ENCODE assay signal across 15 mouse cellular contexts in genomic region chr16:82133955-82134665, GRCm38 (mm10).
A peak's percentile ranks its signal among the peaks of the same experiment; 100 is the strongest.
DNase-seq lines count a peak whose midpoint lies in the region; TF ChIP-seq lines count a peak whose summit lies in the region.
"Had no signal": no experiment of that assay in that cellular context is flagged by ENCODE, and none has a peak within 500 bp of the region (broad histone marks: within the 10 kb centered on the region; RNA-seq: fewer than 3 reads in every experiment).

No protein-coding gene starts in this region.

- H3K4me3 ChIP-seq in left cerebral cortex, adult 2 months: no peak overlapping the region
- H3K4me3 ChIP-seq: embryonic facial prominence, embryonic 15.5 days; heart, embryonic 15.5 days; limb, embryonic 13.5 days had no signal

- no peak for TF ChIP-seq CTCF in left cerebral cortex, adult 2 months (IDR thresholded peaks at IDR 0.05)

- H3K27ac ChIP-seq in left cerebral cortex, adult 2 months: no peak overlapping the region; the same call in 1 of the 2 replicates
- H3K27ac ChIP-seq: embryonic facial prominence, embryonic 15.5 days; heart, embryonic 15.5 days; limb, embryonic 13.5 days; liver, embryonic 14.5 days had no signal

- intact Hi-C loops in left cerebral cortex, adult 2 months (cut with DNase I): no loop called here

- DNase-seq in cerebellum, postnatal 36 days: peak; percentile 1 to 9
- no peak for DNase-seq in cerebellum, postnatal 4 days (ENCODE audit: low spot score in 2 of 2)
- peak; percentile 2 to 15 for DNase-seq in left cerebral cortex, adult 18-20 months (ENCODE audit: low spot score in 2 of 2)
- DNase-seq in left cerebral cortex, adult 2 months (ENCODE audit: extremely low spot score in 1 of 2, low spot score in 2 of 2): no peak
- peak; percentile 7 to 37 for DNase-seq in frontal cortex, postnatal 36 days (ENCODE audit: low spot score in 2 of 2)
- peak; percentile 2 for DNase-seq in right cerebral cortex, postnatal 4 days
- no peak for DNase-seq in testis, postnatal 10 days (ENCODE audit: low spot score)
- DNase-seq: adrenal gland, postnatal 14 days; embryo, embryonic 11 days; heart, adult 11 months; thymus, postnatal 36 days had no signal

Comparison
In these comparisons a context has a peak if more than half of its experiments do, and no peak if none do; other contexts are left out.
1. DNase-seq: peak in cerebellum, postnatal 36 days (2 of 2), left cerebral cortex, adult 18-20 months (2 of 2), frontal cortex, postnatal 36 days (2 of 2) and right cerebral cortex, postnatal 4 days (single experiment); none in cerebellum, postnatal 4 days (0 of 2), left cerebral cortex, adult 2 months (0 of 2) and testis, postnatal 10 days (single experiment).